Mouse (Mus musculus) induced T-regulatory cell, adult 2 months (primary cell): Measurements from ENCODE around the gene Themis.
A peak's percentile ranks its signal among the peaks of the same experiment; 100 is the strongest.

Experiments
- DNase-seq: peaks from one replicate; pipeline ENCODE4 v3.0.0-alpha.2; 2012; ENCODE audit warnings: low read depth

Themis gene

DNA sequence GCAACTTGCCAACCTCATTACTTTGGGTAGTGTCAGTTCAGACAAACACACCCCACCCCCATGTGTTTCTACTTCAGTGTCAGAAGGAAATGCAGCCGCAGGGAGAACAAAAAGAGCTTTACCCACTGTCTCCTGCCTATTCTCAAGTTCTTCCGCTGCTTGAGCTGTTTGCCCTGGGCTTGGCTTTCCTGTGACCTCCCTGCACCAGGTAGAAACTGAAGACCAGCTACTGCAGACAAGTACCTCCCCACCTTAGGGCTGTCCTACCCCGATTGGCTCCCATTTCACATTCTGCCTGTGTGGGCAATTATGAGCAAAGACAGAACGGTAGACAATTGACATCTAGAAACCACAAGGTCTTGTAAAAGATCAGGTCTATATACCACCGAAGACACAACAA lies at the start of gene Themis:
Gene Themis (plus strand): TSS at position 100 of the 400 bp plus-strand sequence.
- DNase-seq = peak; percentile 85

DNA sequence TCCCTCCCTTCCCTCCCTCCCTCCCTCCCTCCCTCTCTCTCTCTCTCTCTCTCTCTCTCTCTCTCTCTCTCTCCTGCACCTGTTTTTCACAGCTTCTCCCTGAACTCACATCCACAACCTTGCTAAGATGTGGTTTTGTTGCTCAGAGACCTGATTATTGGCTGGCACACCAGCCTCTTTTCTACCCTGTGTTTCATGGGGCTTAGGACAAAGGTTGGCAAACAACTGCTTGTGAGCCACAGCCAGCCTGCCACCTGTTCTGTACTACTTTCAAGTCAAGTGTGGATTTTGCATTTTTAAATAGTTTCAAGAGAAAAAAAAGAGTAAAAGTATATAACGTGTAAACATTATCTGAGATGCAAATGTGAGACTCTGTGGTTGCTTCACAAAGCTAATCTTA lies 48.7 kb upstream of the Themis start:
- no peak for DNase-seq

DNA sequence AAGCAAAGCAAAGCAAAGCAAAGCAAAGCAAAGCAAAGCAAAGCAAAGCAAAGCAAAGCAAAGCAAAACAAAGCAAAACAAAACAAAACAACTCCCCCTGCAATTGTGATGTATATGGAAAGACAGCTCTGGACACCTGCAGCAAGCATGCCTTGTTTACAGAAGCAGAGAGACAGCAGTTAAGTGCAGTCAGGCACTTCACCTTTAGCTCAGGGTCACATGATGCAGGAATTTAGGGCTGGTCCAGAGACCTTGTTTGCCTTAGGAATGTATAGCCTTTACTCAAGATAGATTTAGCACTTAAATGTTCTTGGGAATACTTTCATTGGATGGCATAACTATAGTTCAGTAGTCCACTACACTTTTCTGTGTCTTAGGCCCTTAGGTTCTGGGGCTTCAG lies 32.1 kb upstream of the Themis start:
- no peak for DNase-seq

DNA sequence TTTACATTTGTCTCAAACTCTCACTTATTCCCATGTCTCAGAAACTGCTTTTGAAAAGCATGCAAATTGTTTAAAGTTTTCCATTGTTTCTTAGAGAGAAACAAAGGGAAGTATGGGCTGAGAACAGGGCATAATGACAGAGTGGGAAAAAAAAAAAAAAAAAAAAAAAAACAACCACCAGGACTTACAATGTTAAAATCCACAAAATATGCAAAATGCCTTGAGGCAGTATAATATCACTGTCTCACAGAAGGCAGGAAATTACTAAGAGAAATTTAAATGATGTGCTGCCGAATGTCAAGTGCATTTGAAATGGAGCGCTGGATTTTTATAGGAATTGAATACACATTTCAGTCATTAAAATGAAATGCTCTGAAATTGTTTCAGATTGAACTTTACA lies 26.3 kb upstream of the Themis start:
- DNase-seq = no peak

DNA sequence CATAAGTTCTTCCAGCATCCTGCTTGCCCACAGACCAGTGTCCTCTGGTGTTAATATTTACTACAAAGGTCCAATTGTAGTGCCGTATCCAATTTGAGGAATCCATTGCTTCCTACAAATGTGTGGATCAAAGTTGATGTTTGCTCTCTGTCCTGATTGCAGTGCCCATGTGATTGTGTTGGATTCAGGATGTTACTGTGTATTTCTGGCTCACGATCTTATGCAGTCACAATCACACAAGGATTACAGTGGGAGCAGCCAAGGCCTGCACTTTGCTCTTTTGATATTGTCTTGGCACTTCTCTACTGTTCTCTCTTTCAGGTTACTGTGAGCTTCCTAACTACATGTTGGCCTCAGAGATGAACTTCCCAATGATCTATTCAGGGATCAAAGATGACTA lies 20.3 kb upstream of the Themis start:
- DNase-seq = no peak

DNA sequence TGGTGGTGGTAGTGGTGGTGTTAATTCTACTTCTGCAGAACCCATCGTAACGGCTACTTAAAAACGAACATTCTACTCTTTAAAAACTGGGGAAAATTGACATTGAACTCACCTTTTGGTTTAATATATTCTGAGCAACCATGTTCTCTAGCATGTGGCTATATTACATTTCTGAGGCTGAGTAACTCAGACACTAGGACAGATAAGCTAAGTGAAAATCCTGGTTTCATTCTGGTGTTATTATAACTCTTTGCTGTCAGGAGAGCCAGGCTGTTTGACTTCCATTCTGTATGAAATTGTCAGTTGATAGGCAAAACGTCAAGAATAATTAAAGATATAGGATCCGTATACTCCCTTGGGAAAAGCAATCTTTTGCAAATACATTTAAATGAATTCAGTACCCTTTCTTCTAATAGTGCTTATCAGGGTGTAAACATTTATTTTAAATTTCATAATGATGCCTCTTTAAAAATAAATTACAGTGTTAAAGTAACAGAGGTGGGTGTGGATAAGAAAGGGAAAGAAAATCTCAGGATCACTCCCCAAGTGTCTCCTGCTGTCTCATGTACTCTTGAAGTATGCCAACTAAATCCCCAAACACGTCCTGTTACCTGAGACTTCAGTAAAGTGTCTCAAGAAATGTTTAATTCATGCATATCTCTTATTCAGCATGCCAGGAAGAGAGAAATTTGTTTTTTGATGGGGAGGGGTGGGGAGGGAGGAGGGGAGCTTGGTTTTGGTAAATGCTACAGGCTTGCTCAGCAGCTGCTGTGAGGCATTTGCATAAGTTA lies 18.9 kb upstream of the Themis start:
- DNase-seq = no peak

DNA sequence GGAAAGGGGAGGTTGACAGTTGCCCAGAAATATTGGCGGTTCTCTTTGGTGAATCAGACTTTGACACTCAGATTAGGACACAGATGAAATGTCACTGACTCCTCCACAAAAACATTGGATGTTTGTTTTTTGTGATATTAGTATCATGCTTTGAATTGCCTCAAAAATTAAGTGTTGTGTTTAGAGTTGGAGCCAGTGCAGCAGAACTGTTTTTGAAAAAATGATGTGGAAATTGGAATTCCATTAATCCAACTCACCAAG lies 18.3 kb upstream of the Themis start:
- no peak for DNase-seq

DNA sequence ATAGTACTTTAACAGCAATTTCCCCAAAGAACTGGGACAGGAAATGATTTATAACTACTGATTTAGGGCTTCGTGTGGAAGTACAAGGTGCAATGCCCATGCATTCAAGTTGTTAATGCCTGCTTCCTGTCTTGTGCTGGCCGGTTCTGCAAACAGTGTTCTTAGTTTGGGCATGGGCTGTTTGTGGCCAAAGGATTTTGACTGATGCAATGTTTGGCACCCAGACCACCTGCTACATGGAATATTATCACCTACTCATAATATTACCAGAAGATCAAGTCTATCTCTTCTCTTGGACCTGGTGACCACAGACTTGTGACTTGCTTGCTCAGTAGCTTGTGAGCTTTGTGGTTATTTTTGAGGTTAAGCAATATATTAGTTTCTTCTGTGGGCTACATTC lies 16.2 kb upstream of the Themis start:
- no peak for DNase-seq

DNA sequence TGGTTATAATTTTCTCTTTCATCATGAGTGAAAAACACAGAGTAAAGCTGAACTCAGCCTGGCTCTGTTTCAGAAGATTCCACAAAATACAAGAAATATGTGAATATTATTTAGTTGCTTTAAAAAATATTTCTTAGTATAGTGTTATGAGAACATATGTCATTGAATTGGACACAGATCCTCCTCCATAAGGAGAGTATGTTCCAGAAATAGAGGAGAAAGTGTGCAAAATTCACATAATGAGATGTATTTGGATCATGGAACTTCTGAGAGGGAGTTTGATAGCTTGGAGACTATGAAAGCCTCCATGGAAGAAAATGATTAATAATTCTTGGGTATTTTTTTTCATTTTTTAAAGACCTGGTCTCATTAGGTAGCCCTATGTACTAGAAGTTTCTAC lies 13.4 kb upstream of the Themis start:
- no peak for DNase-seq

DNA sequence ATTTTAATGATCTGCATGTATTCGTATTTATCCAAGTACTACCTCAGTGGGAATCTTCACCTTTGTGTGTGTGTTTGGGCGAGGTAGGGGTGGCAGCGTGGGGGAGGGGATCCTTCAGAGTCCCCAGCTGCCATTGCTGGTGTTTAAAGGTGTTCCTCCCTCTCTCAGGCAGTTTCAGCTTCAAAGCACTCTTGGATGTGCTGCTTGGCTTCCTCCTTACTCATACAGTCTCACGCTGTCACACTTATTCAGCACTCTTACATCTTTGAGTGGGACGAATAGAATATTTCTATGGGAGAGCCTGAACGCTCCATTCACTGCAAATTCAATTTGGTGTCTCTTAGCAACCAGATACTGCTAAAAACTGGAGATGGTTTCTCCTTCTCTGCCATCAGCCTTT lies 3.0 kb upstream of the Themis start:
- no peak for DNase-seq

DNA sequence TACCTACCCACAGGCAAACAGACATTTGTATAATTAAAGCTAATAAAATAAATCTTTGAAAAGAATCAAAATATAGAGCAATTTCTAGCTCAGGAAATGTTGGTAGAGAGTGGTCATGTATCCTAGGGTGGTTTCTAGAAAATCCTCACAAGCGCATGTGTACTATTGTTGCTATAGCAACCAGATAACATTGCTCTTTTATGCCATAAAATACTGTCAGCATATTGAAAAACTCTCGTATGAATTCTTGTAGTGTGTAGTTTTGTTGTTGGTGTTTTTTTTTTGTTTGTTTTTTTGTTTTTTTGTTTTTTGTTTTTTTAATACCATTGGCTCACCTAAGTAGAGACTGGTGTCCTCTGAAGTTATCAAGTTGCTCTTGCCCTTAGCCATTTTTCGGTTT lies 5.8 kb downstream of the Themis start:
- peak; percentile 71 for DNase-seq

DNA sequence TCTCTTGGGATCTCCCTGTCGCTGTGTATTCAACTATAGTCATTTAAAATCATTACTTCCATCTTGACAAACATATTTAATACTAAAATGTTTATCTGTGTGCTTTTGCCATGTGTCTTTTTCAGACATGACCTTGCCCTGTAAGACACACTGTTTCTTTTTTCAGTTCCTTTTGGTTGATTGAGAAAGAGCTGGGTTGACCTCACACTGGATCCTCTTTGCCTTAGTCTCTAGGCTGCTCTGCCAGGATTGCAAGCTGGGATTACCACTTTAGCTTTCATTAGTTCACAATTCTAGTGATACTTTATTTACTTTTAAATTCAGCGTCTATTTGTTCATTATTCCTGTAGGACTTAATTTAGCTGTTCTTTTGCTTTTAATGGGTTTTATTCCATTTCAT lies 7.2 kb downstream of the Themis start:
- peak; percentile 40 for DNase-seq

DNA sequence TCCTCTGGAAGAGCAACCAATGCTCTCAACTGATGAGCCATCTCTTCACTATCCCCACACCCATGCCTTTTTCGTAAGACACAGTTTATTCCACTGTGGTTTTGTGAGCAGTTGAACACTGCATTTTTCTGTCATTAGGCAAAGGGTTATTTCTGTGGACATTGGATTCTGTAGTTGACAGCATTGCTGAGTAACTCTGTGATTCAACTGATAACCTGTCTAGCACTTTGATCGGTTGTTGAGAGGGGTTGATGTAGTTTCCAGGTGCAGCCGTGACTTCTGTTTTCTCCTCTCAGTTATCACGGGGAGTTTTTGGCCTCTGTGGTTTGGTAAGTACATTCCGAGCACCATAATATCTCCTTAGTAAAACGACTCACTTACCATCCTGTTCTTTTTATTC lies 26.8 kb downstream of the Themis start:
- peak; percentile 66 for DNase-seq

DNA sequence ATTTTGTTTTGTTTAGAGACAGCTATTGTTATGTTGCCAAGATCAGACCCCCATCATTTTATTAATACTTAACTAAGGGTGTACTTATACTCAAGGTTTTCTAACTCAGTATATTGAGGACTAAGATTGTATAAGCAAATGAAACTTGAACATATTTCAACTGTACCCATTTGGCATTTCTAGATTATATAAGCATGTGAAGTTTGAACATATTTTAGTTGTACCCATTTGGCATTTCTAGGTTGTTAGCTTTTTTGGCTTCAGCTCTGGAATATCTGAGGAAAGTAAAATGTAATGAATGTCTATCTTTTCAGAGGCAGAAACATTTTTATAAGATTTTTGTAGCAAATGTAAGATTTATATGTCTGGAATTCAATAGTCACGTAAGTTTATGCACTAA lies 27.9 kb downstream of the Themis start:
- no peak for DNase-seq

DNA sequence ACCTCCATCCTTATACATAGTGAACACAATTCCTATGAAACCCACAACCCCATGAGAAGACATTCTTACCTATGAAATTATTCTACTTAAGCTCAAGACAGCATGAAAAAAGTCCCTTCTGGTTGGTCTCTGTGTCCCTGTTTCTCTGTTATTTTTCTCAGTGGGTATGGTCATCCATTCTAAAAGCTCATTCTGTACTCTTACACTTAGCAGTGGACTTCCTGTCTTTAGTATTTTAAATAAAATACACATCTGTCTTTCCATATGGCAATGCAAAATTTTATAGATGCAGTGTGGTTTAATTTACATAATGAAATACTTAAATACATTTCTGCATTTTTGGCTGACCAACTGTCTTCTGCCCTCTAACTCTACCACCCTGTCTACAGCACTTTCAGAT lies 30.0 kb downstream of the Themis start:
- DNase-seq = no peak

DNA sequence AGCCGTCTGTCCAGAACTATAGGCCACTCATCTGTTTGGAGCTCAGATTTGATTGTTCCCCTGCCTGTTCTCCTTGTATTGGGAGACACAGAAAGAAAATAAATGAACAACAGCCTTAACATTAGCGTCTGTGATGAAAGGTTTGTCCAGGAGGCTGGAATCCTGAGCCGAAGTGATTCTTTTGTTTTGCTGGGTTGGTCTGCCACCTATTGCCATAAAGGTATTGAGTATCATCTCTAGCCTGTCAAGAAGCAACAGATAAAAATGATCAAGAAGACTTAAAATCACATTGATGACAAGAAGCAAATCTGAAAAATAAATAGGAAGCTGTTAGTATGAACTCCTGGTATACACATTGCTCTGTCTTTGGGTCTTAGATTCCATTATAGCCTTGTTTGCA lies 53.7 kb downstream of the Themis start:
- no peak for DNase-seq

DNA sequence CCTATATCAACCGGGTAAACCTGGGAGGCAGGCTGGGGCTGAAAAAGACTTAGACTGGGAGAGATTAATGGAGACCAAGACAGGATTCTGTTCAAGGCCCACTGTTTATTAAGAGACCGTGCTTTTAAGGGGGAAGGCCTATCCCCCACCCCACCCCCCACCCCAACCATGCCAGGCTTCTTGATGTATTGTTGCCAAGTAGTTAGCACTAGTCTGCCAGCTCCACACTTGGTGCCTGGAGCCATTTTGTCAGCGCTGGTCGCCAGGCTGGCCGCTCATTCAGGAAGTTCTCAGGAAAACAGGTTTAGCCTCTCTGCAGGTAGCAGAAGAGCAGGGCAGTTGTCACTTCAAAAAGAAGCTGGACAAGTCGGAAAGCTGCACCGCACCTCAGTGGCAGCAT lies 55.1 kb downstream of the Themis start:
- no peak for DNase-seq

DNA sequence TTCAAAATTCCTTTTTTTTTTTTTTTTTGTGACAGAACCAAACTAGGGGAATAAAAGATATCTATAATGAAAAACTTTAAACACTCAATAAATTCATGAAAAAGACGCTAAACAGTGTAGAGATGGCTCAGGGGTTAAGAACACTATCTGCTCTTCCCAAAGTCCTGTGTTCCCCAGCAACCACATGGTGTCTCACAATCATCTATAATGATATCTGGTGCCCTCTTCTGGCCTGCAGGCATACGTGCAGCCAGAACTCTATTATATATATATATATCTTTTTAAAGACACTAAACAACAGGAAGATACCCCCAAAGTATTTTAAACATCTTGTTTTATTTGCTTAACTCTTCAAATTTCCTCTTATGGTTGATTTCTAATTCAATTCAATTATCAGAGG lies 62.0 kb downstream of the Themis start:
- DNase-seq = peak; percentile 73

DNA sequence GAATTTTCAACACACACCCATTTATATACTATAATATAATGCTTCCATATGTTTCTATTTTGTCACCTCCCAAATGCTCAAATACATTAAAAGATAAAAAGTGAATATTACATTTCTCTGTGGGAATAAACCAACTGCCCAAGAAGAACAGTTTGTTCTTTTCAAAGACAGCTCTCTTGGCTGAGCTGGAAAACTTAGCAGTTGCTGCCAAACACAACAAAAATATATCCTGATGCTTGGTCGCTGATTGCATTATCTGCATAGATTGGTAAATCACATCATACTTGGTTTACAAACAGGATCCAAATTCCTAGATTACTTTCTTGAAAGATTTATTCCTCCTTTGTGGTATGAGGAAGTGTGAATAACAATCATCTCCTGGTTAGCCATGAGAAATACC lies 69.8 kb downstream of the Themis start:
- DNase-seq = no peak

DNA sequence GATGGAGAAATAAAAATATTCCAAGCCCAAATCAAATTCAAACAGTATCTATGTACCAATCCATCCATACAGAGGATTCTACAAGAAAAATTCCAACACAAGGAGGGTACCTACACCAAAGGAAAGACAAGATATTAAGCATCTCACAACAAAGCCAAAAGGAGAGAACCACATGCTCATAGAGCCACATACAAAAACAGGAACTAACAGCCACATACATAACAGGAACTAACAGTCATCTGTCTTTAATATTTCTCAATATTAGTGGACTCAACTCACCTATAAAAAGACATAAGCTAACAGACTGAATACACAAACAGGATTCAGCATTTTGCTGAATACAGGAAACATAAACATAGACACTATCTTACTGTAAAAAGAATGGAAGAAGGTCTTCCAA lies 78.3 kb downstream of the Themis start:
- DNase-seq = no peak

DNA sequence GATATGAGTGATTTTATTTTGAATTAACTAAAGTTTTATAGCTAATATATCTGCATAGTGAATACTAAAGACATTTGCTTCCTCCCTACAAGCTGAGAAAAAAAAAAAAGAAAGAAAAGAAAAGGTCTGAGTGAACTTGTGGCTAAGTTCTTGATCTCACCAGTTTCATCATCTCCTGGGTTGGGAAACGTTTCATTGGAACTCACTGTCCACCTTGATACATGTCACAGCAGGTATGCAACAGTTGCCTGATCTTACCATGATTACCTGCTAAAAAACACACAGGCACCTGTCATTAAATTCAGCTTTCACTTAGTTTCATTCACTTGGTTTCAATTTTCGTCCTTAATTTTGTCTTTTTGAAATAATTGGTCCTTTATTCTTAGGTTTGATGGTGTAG lies 85.2 kb downstream of the Themis start:
- DNase-seq = no peak

DNA sequence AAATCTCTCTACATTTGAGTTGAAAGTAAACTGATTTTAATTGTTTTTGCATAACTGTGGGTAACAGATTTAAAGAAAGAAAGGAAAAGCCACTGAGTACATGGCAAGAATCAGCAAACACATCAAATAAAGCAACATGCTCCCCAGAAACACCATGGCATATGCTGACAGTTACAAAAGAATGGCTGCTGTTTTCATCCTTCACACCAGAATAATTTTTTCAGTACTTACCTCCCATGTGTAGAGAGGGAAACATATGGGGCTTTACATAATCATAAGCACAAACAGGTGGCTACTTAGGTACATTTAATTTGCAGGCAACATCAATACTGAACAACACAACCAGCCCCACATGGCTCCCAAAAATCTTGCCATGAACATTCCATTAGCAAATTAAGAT lies 86.8 kb downstream of the Themis start:
- no peak for DNase-seq

DNA sequence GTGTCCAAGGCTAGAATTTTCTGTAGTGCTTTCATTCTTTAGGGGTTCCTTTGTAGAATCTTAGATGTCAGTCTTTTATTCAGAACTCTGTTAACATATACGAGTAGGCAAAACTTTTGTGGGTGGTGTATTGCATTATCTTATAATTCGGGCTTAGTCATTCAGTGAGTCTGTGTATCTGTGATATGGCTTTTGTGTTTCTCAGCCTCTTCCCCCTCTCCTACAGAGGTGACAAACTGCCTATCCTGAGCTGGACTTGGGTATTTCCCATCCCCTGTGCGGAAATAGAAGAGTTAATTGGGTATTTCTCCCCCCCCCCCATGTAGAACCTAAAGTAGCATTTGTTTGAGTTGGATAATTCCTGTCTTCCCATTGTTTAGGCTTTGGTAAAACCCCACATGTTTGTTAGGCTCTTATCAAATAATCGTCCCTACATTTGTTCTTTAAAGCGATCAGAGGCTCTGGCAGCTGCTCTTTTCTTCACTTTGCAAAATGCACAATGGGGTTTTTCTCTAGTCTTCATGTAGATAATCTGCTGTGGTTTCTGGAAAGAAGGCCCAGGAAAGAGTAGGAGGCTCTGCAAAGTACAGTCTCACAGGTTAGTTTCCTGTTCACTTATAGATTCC lies 108.7 kb downstream of the Themis start:
- peak; percentile 38 for DNase-seq

DNA sequence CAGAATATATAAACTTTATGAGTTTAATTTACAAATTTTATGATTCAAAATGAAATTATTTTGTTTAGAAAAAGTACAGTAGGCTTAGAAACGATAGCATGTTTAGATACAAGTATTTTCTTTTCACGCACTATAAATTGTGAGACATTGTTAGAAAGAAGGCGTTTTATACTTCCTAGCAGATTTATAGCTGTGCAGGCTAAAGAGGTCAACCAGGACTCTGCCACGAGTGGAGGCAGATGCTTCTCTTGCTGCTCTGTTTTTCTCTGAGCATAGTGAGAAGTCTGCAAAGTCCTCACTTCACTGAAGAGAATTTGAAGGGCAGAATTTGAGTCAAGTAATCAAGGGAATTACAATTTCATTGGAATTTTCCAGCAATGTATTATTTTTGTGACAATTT lies 131.3 kb downstream of the Themis start:
- DNase-seq = no peak
